Mouse (Mus musculus): ENCODE measurements around the gene Pheta2. TPM values are rescaled to one million over a fixed set of nuclear protein-coding genes. Genes with fewer than 3 reads are reported as not detected.
A peak's percentile ranks its signal among the peaks of the same experiment; 100 is the strongest.

The Pheta2 gene
- polyA plus RNA-seq, 2 experiments = 18.7 to 24.8 TPM

- ATAC-seq (ENCODE audit: insufficient read depth) (no peak; the same call in 1 of the 2 replicates), DNase-seq (ENCODE audit: low read depth in 3 of 3, low spot score in 3 of 3) (no peak)
- 0 out of 2 replicates have a peak within 1 kb of the TSS, but pooled peaks have one; percentile 20 for H3K4me2 ChIP-seq (ENCODE audit: low read depth)
These were observed 39.8 kb upstream of the Pheta2 start, which contains the start of gene Wbp2nl for GRCm38 (mm10) chr15:82298764-82299561. Wbp2nl (plus strand) TSS chr15:82298954.

GRCm38 (mm10) chr15:82307107-82307506 lies 31.6 kb upstream of the Pheta2 start:
- H3K9ac ChIP-seq (replicated peaks) = no peak overlapping the region
- ATAC-seq (ENCODE audit: insufficient read depth) = no peak
- TF ChIP-seq CTCF (IDR thresholded peaks at IDR 0.05; ENCODE audit: low read depth) = no peak
- TF ChIP-seq EP300 (IDR thresholded peaks at IDR 0.05; ENCODE audit: low read depth) = no peak
- H3K4me1 ChIP-seq (replicated peaks; ENCODE audit: control insufficient read depth in 2 of 2, insufficient read depth in 2 of 2, low read length in 1 of 2) = peaks cover 0 to 5% of the 10 kb centered on the region in 2 experiments; a peak in 2 of 4 replicates
- no peaks in the 10 kb centered on the region for H3K36me3 ChIP-seq (replicated peaks; ENCODE audit: control insufficient read depth, insufficient read depth, low read depth)
- no peaks in the 10 kb centered on the region for H3K9me3 ChIP-seq (ENCODE audit: control insufficient read depth, low read length)
- DNase-seq (ENCODE audit: low read depth in 3 of 3, low spot score in 3 of 3) = no peak
- H3K27ac ChIP-seq = no peak overlapping the region
- H3K4me2 ChIP-seq (ENCODE audit: low read depth) = no peak overlapping the region
- WGBS (ENCODE audit: insufficient replicate concordance) = 74% methylated on average over 3 of the region's 3 CpGs
- H3K27me3 ChIP-seq (ENCODE audit: control insufficient read depth, insufficient read depth, low read length) = no peaks in the 10 kb centered on the region
- H3K4me3 ChIP-seq (ENCODE audit: insufficient read depth in 1 of 2, low read depth in 2 of 2, low read length in 2 of 2) = no peak overlapping the region

More at GRCm38 (mm10) chr15:82298764-82299561, 39.8 kb upstream of the Pheta2 start, which contains the start of gene Wbp2nl:
- no peaks in the 10 kb centered on the region for H3K9me3 ChIP-seq (ENCODE audit: control insufficient read depth, low read length)
- H3K4me3 ChIP-seq (ENCODE audit: insufficient read depth in 1 of 2, low read depth in 2 of 2, low read length in 2 of 2) = no peak within 1 kb of the TSS
- 54% methylated on average over 39 of the region's 39 CpGs for WGBS (ENCODE audit: insufficient replicate concordance)
- no peaks in the 10 kb centered on the region for H3K27me3 ChIP-seq (ENCODE audit: control insufficient read depth, insufficient read depth, low read length)
- no peak for TF ChIP-seq CTCF (IDR thresholded peaks at IDR 0.05; ENCODE audit: low read depth)
- TF ChIP-seq EP300 (IDR thresholded peaks at IDR 0.05; ENCODE audit: low read depth) = no peak
- H3K4me1 ChIP-seq (replicated peaks; ENCODE audit: control insufficient read depth in 2 of 2, insufficient read depth in 2 of 2, low read length in 1 of 2) = peaks cover 0 to 10% of the 10 kb centered on the region in 2 experiments; a peak in 2 of 4 replicates
- no peak within 1 kb of the TSS for H3K9ac ChIP-seq (replicated peaks)
- no peak within 1 kb of the TSS for H3K27ac ChIP-seq
- H3K36me3 ChIP-seq (replicated peaks; ENCODE audit: control insufficient read depth, insufficient read depth, low read depth) = no peaks in the 10 kb centered on the region

- Histone ChIP-seq H3K4me3 (ENCODE audit: insufficient read depth in 1 of 2, low read depth in 2 of 2, low read length in 2 of 2) (no peak overlapping the region), H3K36me3 (replicated peaks; ENCODE audit: control insufficient read depth, insufficient read depth, low read depth) (no peaks in the 10 kb centered on the region), H3K27ac (no peak overlapping the region), H3K4me2 (ENCODE audit: low read depth) (no peak overlapping the region), H3K9me3 (ENCODE audit: control insufficient read depth, low read length) (no peaks in the 10 kb centered on the region), H3K4me1 (replicated peaks; ENCODE audit: control insufficient read depth in 2 of 2, insufficient read depth in 2 of 2, low read length in 1 of 2) (peaks cover 0 to 5% of the 10 kb centered on the region in 2 experiments; a peak in 2 of 4 replicates), H3K27me3 (ENCODE audit: control insufficient read depth, insufficient read depth, low read length) (no peaks in the 10 kb centered on the region), H3K9ac (replicated peaks) (no peak overlapping the region)
- WGBS (ENCODE audit: insufficient replicate concordance) = 61% methylated on average over 3 of the region's 3 CpGs
- TF ChIP-seq EP300 (IDR thresholded peaks at IDR 0.05; ENCODE audit: low read depth) = no peak
- TF ChIP-seq CTCF (IDR thresholded peaks at IDR 0.05; ENCODE audit: low read depth) = no peak
- DNase-seq (ENCODE audit: low read depth in 3 of 3, low spot score in 3 of 3) = no peak
- no peak for ATAC-seq (ENCODE audit: insufficient read depth)
These were observed 30.3 kb upstream of the Pheta2 start for GRCm38 (mm10) chr15:82308416-82308815.

GRCm38 (mm10) chr15:82317839-82318238 lies 20.9 kb upstream of the Pheta2 start:
- Histone ChIP-seq H3K36me3 (replicated peaks; ENCODE audit: control insufficient read depth, insufficient read depth, low read depth) (no peaks in the 10 kb centered on the region), H3K4me3 (ENCODE audit: insufficient read depth in 1 of 2, low read depth in 2 of 2, low read length in 2 of 2) (no peak overlapping the region), H3K27ac (no peak overlapping the region), H3K9ac (replicated peaks) (no peak overlapping the region), H3K4me1 (replicated peaks; ENCODE audit: control insufficient read depth in 2 of 2, insufficient read depth in 2 of 2, low read length in 1 of 2) (no peaks in the 10 kb centered on the region), H3K9me3 (ENCODE audit: control insufficient read depth, low read length) (no peaks in the 10 kb centered on the region), H3K4me2 (ENCODE audit: low read depth) (no peak overlapping the region), H3K27me3 (ENCODE audit: control insufficient read depth, insufficient read depth, low read length) (no peaks in the 10 kb centered on the region)
- no peak for ATAC-seq (ENCODE audit: insufficient read depth)
- DNase-seq (ENCODE audit: low read depth in 3 of 3, low spot score in 3 of 3) = no peak
- WGBS (ENCODE audit: insufficient replicate concordance) = 71% methylated on average over 6 of the region's 6 CpGs
- TF ChIP-seq CTCF (IDR thresholded peaks at IDR 0.05; ENCODE audit: low read depth) = no peak
- no peak for TF ChIP-seq EP300 (IDR thresholded peaks at IDR 0.05; ENCODE audit: low read depth)

- H3K9me3 ChIP-seq (ENCODE audit: control insufficient read depth, low read length) = no peaks in the 10 kb centered on the region
These were observed 19.1 kb upstream of the Pheta2 start for GRCm38 (mm10) chr15:82319613-82320012.

More at GRCm38 (mm10) chr15:82319613-82320012, 19.1 kb upstream of the Pheta2 start:
- no peak overlapping the region for H3K27ac ChIP-seq
- no peak for DNase-seq (ENCODE audit: low read depth in 3 of 3, low spot score in 3 of 3)
- ATAC-seq (ENCODE audit: insufficient read depth) = no peak
- 55% methylated on average over 1 of the region's 1 CpGs for WGBS (ENCODE audit: insufficient replicate concordance)
- H3K27me3 ChIP-seq (ENCODE audit: control insufficient read depth, insufficient read depth, low read length) = no peaks in the 10 kb centered on the region
- no peak overlapping the region for H3K4me3 ChIP-seq (ENCODE audit: insufficient read depth in 1 of 2, low read depth in 2 of 2, low read length in 2 of 2)
- H3K9ac ChIP-seq (replicated peaks) = no peak overlapping the region
- H3K4me2 ChIP-seq (ENCODE audit: low read depth) = no peak overlapping the region
- peaks cover 0 to 4% of the 10 kb centered on the region in 2 experiments; a peak in 1 of 4 replicates for H3K4me1 ChIP-seq (replicated peaks; ENCODE audit: control insufficient read depth in 2 of 2, insufficient read depth in 2 of 2, low read length in 1 of 2)
- no peaks in the 10 kb centered on the region for H3K36me3 ChIP-seq (replicated peaks; ENCODE audit: control insufficient read depth, insufficient read depth, low read depth)
- TF ChIP-seq EP300 (IDR thresholded peaks at IDR 0.05; ENCODE audit: low read depth) (no peak), CTCF (IDR thresholded peaks at IDR 0.05; ENCODE audit: low read depth) (no peak)
